Mouse (Mus musculus) gastrocnemius, adult 2 months (tissue): ENCODE data around the gene Fahd1. TPM values are rescaled to one million over a fixed set of nuclear protein-coding genes. Genes with fewer than 3 reads are reported as not detected.
A peak's percentile ranks its signal among the peaks of the same experiment; 100 is the strongest.

Experiments
- DNase-seq: peaks from one replicate; pipeline ENCODE4 v3.0.0; 2022
- H3K27ac ChIP-seq: fragments of 200-600 bp; 2 replicates; pipeline ENCODE4 v1.8.1; 2022; ENCODE audit warnings: mild to moderate bottlenecking
- H3K4me3 ChIP-seq: fragments of 200-600 bp; 2 replicates; pipeline ENCODE4 v1.8.1; 2022; ENCODE audit warnings: mild to moderate bottlenecking, moderate library complexity
- CTCF ChIP-seq: fragments of 200-600 bp; IDR thresholded peaks from 2 replicates; pipeline ENCODE4 v1.8.1; 2022; ENCODE audit warnings: antibody characterized with exemption, mild to moderate bottlenecking, moderate library complexity
- intact Hi-C: fragments of 180-260 bp; cut with DNase I; formaldehyde crosslinking; loops from one replicate; pipeline ENCODE4 v1.15.1; 2025
- total RNA-seq, 2 experiments: library from RNA; stranded (reverse); gene quantifications; 2 replicates each; pipeline ENCODE4 v1.2.3; 2021

Gene Fahd1
- total RNA-seq, 2 experiments from 2014 or later: 34.6 to 50.6 TPM

GRCm38 (mm10) chr17:24892785-24893184 lies 42.6 kb upstream of the Fahd1 start:
- DNase-seq: no peak
- intact Hi-C loops: no loop called here
- Histone ChIP-seq H3K27ac (no peak overlapping the region), H3K4me3 (no peak overlapping the region)
- no peak for TF ChIP-seq CTCF

- H3K4me3 ChIP-seq: no peak overlapping the region
- intact Hi-C loops: no loop called here
- no peak for DNase-seq
- no peak for TF ChIP-seq CTCF
- H3K27ac ChIP-seq: 0 out of 2 replicates have a peak overlapping the region, but pooled peaks have one; percentile 2
Measured at GRCm38 (mm10) chr17:24891321-24891720, 41.2 kb upstream of the Fahd1 start.

- DNase-seq: no peak
- intact Hi-C loops: no loop called here
- Histone ChIP-seq H3K27ac (no peak overlapping the region), H3K4me3 (no peak overlapping the region)
- no peak for TF ChIP-seq CTCF
Measured at GRCm38 (mm10) chr17:24890151-24891092, 40.3 kb upstream of the Fahd1 start.

GRCm38 (mm10) chr17:24888862-24889261 lies 38.7 kb upstream of the Fahd1 start:
- 0 out of 2 replicates have a peak overlapping the region, but pooled peaks have one; percentile 5 for H3K27ac ChIP-seq
- TF ChIP-seq CTCF: no peak
- no peak overlapping the region for H3K4me3 ChIP-seq
- DNase-seq: no peak
- intact Hi-C loops: loop anchor here (5.0 kb wide), 1 partner anchor 37 kb away; the partner anchor contains the start of gene Fahd1

- H3K4me3 ChIP-seq: peak overlapping the region; percentile 78
- no peak for DNase-seq
- peak overlapping the region; percentile 99 for H3K27ac ChIP-seq
- no peak for TF ChIP-seq CTCF
- intact Hi-C loops: loop anchor here (5.0 kb wide), 1 partner anchor 35 kb away; the partner anchor contains the start of gene Fahd1
Measured at GRCm38 (mm10) chr17:24887291-24888080, 37.3 kb upstream of the Fahd1 start.

- H3K27ac ChIP-seq: peak overlapping the region; percentile 99
- intact Hi-C loops: loop anchor here (5.0 kb wide), 1 partner anchor 35 kb away; the partner anchor contains the start of gene Fahd1
- H3K4me3 ChIP-seq: peak overlapping the region; percentile 78
- DNase-seq: no peak
- no peak for TF ChIP-seq CTCF
Measured at GRCm38 (mm10) chr17:24886932-24887271, 36.7 kb upstream of the Fahd1 start.

GRCm38 (mm10) chr17:24886134-24886931 lies 36.2 kb upstream of the Fahd1 start, which contains the start of the genes Nubp2 and Spsb3:
Gene Nubp2 (minus strand): TSS chr17:24886349.
Gene Spsb3 (plus strand): TSS chr17:24886643.
- DNase-seq: peak; percentile 100
- peak; percentile 52 for TF ChIP-seq CTCF
- peak within 1 kb of the TSS; percentile 92 for H3K4me3 ChIP-seq
- H3K27ac ChIP-seq: peak within 1 kb of the TSS; percentile 99
- intact Hi-C loops: loop anchor here (5.0 kb wide), 1 partner anchor 34 kb away; the partner anchor contains the start of gene Fahd1

GRCm38 (mm10) chr17:24885356-24886133 lies 35.4 kb upstream of the Fahd1 start:
- intact Hi-C loops: loop anchor here (5.0 kb wide), 1 partner anchor 33 kb away; the partner anchor contains the start of gene Fahd1
- Histone ChIP-seq H3K4me3 (peak overlapping the region; percentile 92), H3K27ac (peak overlapping the region; percentile 87)
- DNase-seq: no peak
- TF ChIP-seq CTCF: no peak

GRCm38 (mm10) chr17:24884391-24884790 lies 34.2 kb upstream of the Fahd1 start:
- Histone ChIP-seq H3K4me3 (no peak overlapping the region), H3K27ac (no peak overlapping the region)
- no peak for DNase-seq
- intact Hi-C loops: loop anchor here (5.0 kb wide), 1 partner anchor 137 kb away; no protein-coding TSS in a partner anchor
- no peak for TF ChIP-seq CTCF

- peak; percentile 65 for TF ChIP-seq CTCF
- peak; percentile 78 for DNase-seq
- Histone ChIP-seq H3K27ac (peak overlapping the region; percentile 80), H3K4me3 (peak overlapping the region; percentile 25)
- intact Hi-C loops: loop anchor here (5.0 kb wide), 1 partner anchor 135 kb away; no protein-coding TSS in a partner anchor
Measured at GRCm38 (mm10) chr17:24881738-24882440, 31.7 kb upstream of the Fahd1 start.
